Mouse (Mus musculus): ENCODE measurements around the gene Vav3. TPM values are rescaled to one million over a fixed set of nuclear protein-coding genes. Genes with fewer than 3 reads are reported as not detected.

Vav3 gene
- polyA plus RNA-seq, 1 experiment from 2014 or later: 24.8 TPM

DNA sequence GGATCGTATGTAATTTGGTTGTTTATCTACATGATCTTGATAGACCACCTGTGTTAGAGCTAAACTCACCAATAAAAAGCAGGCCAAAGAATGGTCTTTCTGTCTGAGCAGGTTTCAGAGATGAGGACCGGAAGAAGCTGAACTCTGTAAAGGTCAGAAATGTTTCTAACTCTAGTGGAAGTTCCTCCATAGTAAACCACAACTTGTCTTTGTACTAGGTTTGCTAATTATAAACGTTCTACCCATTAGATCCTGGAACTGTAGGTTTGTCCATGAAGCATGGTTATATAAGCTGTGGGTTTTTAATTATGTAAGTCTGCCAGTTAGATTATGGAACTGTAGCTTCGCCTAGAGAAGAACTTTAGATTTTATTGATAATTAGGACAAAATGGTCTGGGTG, 20.3 kb downstream of the Vav3 start:
- Histone ChIP-seq H3K4me2 (no peak overlapping the region), H3K4me1 (replicated peaks) (peaks cover 8% of the 10 kb centered on the region; the same call in 1 of the 2 replicates), H3K9me3 (no peaks in the 10 kb centered on the region), H3K27me3 (no peaks in the 10 kb centered on the region), H3K36me3 (no peaks in the 10 kb centered on the region), H3K27ac (no peak overlapping the region), H3K9ac (no peak overlapping the region), H3K4me3 (no peak overlapping the region)
- WGBS: 87% methylated on average over 4 of the region's 4 CpGs
- ATAC-seq (ENCODE audit: low FRiP score): no peak

DNA sequence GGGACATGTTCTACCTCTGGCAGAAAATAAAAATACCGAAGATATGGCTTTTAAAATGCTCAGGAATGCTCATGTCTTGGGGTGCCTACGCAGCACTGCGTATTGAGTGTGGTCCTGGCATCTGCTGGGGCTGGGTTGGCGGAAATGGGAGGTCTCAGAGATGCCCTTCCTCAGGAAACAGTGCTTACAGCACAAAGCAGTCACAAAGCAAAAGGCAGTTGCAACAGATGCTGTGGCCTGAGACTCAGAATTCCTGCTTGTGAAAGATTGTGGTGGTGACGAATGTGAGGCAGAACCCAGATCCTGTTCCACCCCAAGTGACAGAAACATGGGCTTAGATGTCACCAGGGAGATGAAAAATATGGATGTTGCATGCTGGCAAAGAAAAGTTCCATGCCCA, 21.4 kb downstream of the Vav3 start:
- Histone ChIP-seq H3K4me3 (no peak overlapping the region), H3K9me3 (no peaks in the 10 kb centered on the region), H3K9ac (no peak overlapping the region), H3K36me3 (no peaks in the 10 kb centered on the region), H3K27me3 (no peaks in the 10 kb centered on the region), H3K27ac (no peak overlapping the region), H3K4me1 (replicated peaks) (peaks cover 17% of the 10 kb centered on the region; the same call in 1 of the 2 replicates), H3K4me2 (no peak overlapping the region)
- no peak for ATAC-seq (ENCODE audit: low FRiP score)
- WGBS: 83% methylated on average over 5 of the region's 5 CpGs

DNA sequence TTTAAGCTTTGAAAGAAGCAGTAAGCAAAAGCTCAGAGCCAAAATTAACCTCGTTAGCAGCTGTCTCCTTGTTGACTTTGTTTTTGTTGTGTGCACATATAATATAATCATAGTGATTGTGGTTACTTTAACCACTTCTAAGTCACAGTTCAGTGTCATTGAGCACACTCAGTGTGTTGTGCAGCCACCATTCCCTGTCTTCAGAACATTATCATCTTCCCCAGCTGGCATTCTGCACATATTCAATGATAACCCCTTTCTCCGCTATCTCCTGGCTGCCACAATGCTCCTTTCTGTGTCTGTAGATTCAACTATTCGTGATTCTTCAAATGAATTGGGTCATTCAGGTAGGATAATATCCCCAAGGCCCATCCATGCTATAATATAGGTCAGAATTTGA, 21.9 kb downstream of the Vav3 start:
- Histone ChIP-seq H3K27me3 (no peaks in the 10 kb centered on the region), H3K4me1 (replicated peaks) (peaks cover 17% of the 10 kb centered on the region; the same call in 1 of the 2 replicates), H3K4me3 (no peak overlapping the region), H3K9ac (no peak overlapping the region), H3K27ac (no peak overlapping the region), H3K36me3 (no peaks in the 10 kb centered on the region), H3K9me3 (no peaks in the 10 kb centered on the region), H3K4me2 (no peak overlapping the region)
- no peak for ATAC-seq (ENCODE audit: low FRiP score)
- WGBS: 87% methylated on average over 3 of the region's 3 CpGs

DNA sequence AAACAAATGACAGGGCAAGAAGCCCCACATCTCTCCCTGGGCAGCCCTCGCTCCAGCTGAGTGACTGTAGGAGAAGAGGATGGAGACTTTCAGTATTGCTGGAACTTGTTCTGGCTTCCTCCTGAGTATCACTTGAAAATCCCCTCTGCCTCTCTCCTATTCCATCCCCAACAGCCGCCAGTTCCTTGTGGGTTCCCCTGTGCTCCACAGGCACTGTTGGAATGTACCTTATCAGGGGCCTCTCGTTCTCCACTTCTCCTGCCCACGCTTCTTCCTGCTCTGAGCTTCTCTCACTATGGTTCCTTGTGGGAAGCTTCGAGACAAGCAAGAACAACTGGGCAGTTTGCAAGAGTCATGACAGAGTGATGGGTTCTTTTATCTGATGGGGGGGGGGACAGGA, 23.1 kb downstream of the Vav3 start:
- ATAC-seq (ENCODE audit: low FRiP score): no peak
- Histone ChIP-seq H3K9ac (no peak overlapping the region), H3K27ac (no peak overlapping the region), H3K9me3 (no peaks in the 10 kb centered on the region), H3K4me3 (no peak overlapping the region), H3K27me3 (no peaks in the 10 kb centered on the region), H3K36me3 (no peaks in the 10 kb centered on the region), H3K4me1 (replicated peaks) (peaks cover 17% of the 10 kb centered on the region; the same call in 1 of the 2 replicates), H3K4me2 (no peak overlapping the region)
- WGBS: 75% methylated on average over 5 of the region's 5 CpGs

DNA sequence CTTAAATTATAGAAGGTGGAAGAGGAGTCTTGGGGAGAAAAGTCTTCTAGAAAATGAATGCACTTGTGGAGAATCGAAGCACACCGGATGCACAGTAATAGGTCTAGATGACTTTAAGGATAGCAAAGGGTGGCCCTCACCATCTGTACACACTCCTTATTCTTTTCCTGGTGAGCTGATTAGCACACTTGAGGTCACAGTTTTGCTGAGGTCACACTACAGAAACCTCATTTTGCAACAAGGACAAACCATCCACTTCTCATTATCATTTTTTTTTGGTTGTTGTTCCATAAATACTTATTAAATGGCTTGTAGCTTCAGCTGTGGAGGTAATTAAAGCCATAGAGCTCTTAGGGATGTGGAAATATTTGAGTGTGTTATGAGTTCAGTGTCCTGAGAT, 25.4 kb downstream of the Vav3 start:
- Histone ChIP-seq H3K9me3 (no peaks in the 10 kb centered on the region), H3K9ac (no peak overlapping the region), H3K4me3 (no peak overlapping the region), H3K4me1 (replicated peaks) (peaks cover 17% of the 10 kb centered on the region; the same call in 1 of the 2 replicates), H3K4me2 (no peak overlapping the region), H3K27me3 (no peaks in the 10 kb centered on the region), H3K27ac (no peak overlapping the region), H3K36me3 (no peaks in the 10 kb centered on the region)
- WGBS: 89% methylated on average over 2 of the region's 2 CpGs
- ATAC-seq (ENCODE audit: low FRiP score): no peak

DNA sequence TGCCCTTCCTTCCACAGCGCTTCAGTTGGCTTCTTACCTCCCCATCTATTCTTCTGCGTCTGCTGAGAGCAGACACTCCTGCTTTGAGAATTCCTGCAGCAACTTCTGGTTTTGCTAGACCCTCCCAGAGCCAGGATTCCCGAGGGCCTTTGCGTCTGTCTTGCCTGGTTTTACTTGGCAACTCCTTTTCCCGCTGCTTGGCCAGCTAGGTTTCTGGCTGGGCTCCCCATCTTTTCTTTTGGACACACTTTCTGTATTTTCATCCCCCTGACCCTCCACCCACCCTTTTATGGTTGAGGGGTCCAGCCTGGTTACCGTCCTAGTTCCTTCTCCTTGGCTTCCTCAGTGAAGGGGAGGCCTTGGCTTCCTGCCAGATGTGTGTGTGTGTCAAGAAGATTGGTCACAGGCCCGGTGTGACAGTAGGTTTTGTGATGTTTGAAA, 26.0 kb downstream of the Vav3 start:
- H3K27me3 ChIP-seq: no peaks in the 10 kb centered on the region
- peaks cover 17% of the 10 kb centered on the region; the same call in 1 of the 2 replicates for H3K4me1 ChIP-seq (replicated peaks)
- 52% methylated on average over 7 of the region's 7 CpGs for WGBS
- ATAC-seq (ENCODE audit: low FRiP score): no peak
- no peak overlapping the region for H3K4me2 ChIP-seq
- H3K27ac ChIP-seq: no peak overlapping the region
- H3K9me3 ChIP-seq: no peaks in the 10 kb centered on the region
- no peaks in the 10 kb centered on the region for H3K36me3 ChIP-seq
- H3K9ac ChIP-seq: no peak overlapping the region
- H3K4me3 ChIP-seq: no peak overlapping the region

DNA sequence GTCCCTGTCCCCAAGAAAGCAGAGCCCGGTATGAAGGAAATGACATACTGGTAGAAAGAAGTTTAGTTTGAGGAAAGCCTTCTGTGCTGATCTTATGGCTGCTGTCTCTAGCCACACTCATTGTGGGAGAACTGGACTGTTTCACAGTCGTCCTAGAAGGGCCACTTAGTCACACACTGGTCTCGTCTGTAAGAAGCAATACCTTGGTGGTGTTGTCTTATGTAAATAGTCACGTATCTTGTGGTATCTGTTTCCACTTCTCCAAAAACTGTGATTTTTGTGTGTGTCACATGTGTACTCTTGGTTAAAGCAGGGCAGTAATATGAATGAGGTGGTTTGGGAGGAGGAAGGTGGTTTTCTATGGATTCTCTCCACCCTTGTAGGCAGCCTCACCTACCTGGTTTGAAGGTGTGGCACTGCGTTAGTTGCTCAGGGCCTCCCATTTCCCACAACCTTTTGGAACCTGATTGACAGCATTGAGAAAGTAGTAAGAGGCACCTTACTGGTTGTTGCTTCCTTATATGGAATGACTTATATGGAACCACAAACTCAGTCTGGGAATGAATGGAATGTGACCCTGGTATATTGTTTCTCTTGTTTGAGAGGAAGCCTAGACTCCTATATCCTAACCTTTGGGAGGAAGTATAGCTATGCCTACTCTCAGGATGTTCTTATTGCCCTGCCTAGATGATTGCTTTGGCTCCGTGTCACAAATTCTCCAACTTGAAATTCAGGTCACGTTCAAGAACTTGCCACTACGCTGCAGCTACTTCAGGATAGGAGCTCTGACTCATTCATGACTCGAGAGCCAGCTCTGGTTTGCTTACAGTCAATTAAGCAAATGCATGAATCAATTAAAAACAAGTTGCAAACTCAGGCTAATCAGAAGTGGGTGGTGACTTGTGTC, 28.2 kb downstream of the Vav3 start:
- peaks cover 17% of the 10 kb centered on the region; the same call in 1 of the 2 replicates for H3K4me1 ChIP-seq (replicated peaks)
- no peak overlapping the region for H3K4me2 ChIP-seq
- ATAC-seq (ENCODE audit: low FRiP score): no peak
- H3K27ac ChIP-seq: no peak overlapping the region
- 75% methylated on average over 9 of the region's 9 CpGs for WGBS
- H3K9me3 ChIP-seq: no peaks in the 10 kb centered on the region
- H3K9ac ChIP-seq: no peak overlapping the region
- H3K4me3 ChIP-seq: no peak overlapping the region
- no peaks in the 10 kb centered on the region for H3K36me3 ChIP-seq
- H3K27me3 ChIP-seq: no peaks in the 10 kb centered on the region

DNA sequence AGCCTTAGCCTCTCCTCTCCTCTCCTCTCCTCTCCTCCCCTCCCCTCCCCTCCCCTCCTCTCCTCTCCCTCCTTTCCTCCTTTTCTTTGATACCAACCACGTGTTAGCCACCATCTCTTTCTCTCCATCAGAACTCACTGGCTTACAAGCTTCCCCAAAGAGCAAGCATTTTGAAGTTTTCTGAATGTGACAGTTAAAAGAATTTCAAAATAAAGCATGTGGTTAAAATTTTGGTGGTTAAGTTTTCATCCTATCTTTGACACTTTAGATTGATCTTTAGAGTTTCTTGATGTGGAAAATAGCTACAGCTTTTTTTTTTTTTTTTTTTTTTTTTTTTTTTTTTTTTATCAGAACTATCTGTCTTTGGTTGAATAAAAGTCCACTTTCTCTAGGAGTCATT, 31.1 kb downstream of the Vav3 start:
- no CpG with 5 or more reads among the region's 1 CpGs for WGBS
- H3K9ac ChIP-seq: no peak overlapping the region
- no peaks in the 10 kb centered on the region for H3K9me3 ChIP-seq
- H3K4me2 ChIP-seq: no peak overlapping the region
- H3K27ac ChIP-seq: no peak overlapping the region
- H3K4me3 ChIP-seq: no peak overlapping the region
- no peak for ATAC-seq (ENCODE audit: low FRiP score)
- H3K4me1 ChIP-seq (replicated peaks): peaks cover under 1% of the 10 kb centered on the region; the same call in 1 of the 2 replicates
- H3K36me3 ChIP-seq: no peaks in the 10 kb centered on the region
- H3K27me3 ChIP-seq: no peaks in the 10 kb centered on the region

DNA sequence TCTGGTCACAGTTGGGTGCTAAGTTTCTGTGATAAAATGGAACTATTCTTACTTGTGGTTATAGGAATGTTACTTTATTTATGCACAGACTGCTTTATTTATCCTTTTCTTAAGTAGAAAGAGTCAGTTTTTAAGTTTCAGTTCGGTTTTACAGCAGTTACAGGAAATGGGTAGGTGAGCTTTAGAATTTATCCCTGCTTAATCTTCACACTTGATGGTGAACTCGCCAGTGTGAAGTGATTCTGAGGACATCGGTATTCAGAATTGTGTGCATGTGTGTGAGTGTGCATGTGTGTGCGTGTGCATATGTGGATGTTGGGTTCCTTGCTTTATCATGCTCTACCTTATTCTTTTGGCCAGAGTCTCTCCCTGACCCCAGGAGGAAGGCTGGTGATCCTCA, 32.2 kb downstream of the Vav3 start:
- no peak for ATAC-seq (ENCODE audit: low FRiP score)
- Histone ChIP-seq H3K9ac (no peak overlapping the region), H3K27ac (no peak overlapping the region), H3K4me1 (replicated peaks) (no peaks in the 10 kb centered on the region), H3K4me3 (no peak overlapping the region), H3K36me3 (no peaks in the 10 kb centered on the region), H3K27me3 (no peaks in the 10 kb centered on the region), H3K9me3 (no peaks in the 10 kb centered on the region), H3K4me2 (no peak overlapping the region)
- 93% methylated on average over 4 of the region's 4 CpGs for WGBS

DNA sequence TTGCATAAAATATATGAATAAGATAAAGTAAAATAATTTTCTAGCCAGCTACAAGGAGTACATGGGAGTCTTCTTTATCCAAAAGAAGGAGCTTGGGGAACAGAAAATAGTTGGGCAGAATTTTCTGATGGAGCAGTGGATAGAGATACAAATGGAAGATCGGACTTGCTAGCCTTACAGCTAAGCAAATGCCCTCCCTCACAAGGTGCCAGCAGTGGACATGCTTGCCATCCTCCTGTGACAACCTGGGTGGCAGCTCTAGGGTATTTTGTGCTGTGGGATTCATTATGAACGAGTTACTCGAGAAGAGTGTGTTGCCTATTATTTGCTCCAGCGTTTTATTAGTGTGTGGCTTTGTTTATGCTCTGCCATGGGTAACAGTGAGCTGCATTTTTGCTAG, 37.8 kb downstream of the Vav3 start:
- H3K4me3 ChIP-seq: no peak overlapping the region
- no peak for ATAC-seq (ENCODE audit: low FRiP score)
- no peak overlapping the region for H3K9ac ChIP-seq
- no peaks in the 10 kb centered on the region for H3K36me3 ChIP-seq
- no peak overlapping the region for H3K27ac ChIP-seq
- H3K27me3 ChIP-seq: no peaks in the 10 kb centered on the region
- no peaks in the 10 kb centered on the region; the same call in 1 of the 2 replicates for H3K4me1 ChIP-seq (replicated peaks)
- no peak overlapping the region for H3K4me2 ChIP-seq
- no peaks in the 10 kb centered on the region for H3K9me3 ChIP-seq
- WGBS: 79% methylated on average over 4 of the region's 4 CpGs

DNA sequence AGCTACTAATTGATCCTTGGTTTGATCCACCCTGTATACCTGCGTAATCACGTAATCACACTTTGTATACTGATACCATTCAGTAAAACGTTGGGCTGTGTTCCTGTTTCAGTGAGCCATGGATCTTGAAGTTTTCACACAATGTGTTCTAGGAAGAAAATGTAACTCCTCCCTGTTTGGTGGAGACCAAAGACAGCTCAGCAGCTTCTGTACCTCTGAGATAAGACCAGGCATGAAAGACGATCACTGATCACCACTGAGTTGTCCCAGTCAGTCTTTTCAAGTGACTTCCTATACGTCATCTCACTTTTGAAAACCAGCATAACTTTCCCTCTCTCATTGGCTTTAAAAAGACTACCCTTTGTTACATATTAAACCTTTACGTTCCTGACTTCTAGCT, 38.2 kb downstream of the Vav3 start:
- Histone ChIP-seq H3K4me3 (no peak overlapping the region), H3K9me3 (no peaks in the 10 kb centered on the region), H3K27me3 (no peaks in the 10 kb centered on the region), H3K27ac (no peak overlapping the region), H3K36me3 (no peaks in the 10 kb centered on the region), H3K4me2 (no peak overlapping the region), H3K4me1 (replicated peaks) (no peaks in the 10 kb centered on the region; the same call in 1 of the 2 replicates), H3K9ac (no peak overlapping the region)
- no peak for ATAC-seq (ENCODE audit: low FRiP score)
- 89% methylated on average over 6 of the region's 6 CpGs for WGBS

DNA sequence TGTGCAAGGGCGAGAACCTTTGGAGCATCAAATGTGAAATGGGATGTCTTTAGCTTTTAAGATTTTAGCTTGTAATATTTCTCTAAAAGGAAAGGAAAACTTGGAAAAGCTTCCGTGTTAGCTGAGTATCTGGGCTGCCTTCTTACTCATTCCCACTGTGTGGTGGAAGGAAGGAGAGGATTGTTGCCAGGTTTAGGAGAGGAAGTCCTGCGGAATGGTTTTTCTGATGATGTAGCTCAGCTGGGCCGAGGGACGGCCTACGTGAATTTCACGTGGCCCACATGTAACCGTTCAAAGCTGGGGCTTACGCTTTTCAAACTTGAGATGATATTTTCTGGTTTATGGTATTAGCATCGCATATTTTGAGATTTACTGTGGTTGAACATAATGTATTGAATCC, 48.3 kb downstream of the Vav3 start:
- no peak for ATAC-seq (ENCODE audit: low FRiP score)
- no peak overlapping the region for H3K9ac ChIP-seq
- no peaks in the 10 kb centered on the region for H3K36me3 ChIP-seq
- H3K4me3 ChIP-seq: no peak overlapping the region
- H3K4me2 ChIP-seq: no peak overlapping the region
- WGBS: 93% methylated on average over 10 of the region's 10 CpGs
- no peaks in the 10 kb centered on the region for H3K27me3 ChIP-seq
- H3K9me3 ChIP-seq: no peaks in the 10 kb centered on the region
- peaks cover 6% of the 10 kb centered on the region for H3K4me1 ChIP-seq (replicated peaks)
- H3K27ac ChIP-seq: no peak overlapping the region

DNA sequence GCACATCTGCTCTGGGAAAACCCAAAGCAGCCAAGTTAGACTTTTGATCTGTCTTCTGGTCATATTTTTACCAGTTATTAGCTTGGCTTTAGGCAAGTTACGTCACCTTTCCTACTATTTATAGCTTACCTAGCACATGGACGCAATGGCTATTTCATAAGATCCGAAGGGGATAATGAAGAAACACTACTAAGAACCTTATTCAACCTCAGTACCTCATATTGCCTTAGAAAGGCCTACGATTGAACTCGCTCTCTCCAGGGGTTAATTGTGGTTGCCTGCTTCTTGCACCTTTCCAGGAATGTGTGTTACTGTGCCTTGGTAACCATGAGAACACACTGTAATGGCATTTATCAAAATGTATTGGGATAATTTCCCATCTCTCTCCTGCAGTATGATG, 61.1 kb downstream of the Vav3 start:
- WGBS: 89% methylated on average over 5 of the region's 5 CpGs

More for the DNA sequence above, 61.1 kb downstream of the Vav3 start:
- no peak for ATAC-seq (ENCODE audit: low FRiP score)
- no peak overlapping the region for H3K27ac ChIP-seq
- no peaks in the 10 kb centered on the region for H3K27me3 ChIP-seq
- H3K9ac ChIP-seq: no peak overlapping the region
- H3K4me2 ChIP-seq: no peak overlapping the region
- no peaks in the 10 kb centered on the region for H3K9me3 ChIP-seq
- H3K4me1 ChIP-seq (replicated peaks): no peaks in the 10 kb centered on the region
- H3K4me3 ChIP-seq: no peak overlapping the region
- H3K36me3 ChIP-seq: no peaks in the 10 kb centered on the region

Data from hindbrain, embryonic 13.5 days (tissue).